Mouse (Mus musculus) mammary gland, adult 2 months (tissue): ENCODE measurements around the gene Plcl1. TPM values are rescaled to one million over a fixed set of nuclear protein-coding genes. Genes with fewer than 3 reads are reported as not detected.

Experiments used
- polyA plus RNA-seq: library from polyadenylated mRNA; depleted of rRNA; stranded (reverse); fragments of >200 nt; gene quantifications from 2 replicates; pipeline ENCODE4 v1.2.3, GENCODE M21; 2012; ENCODE audit warnings: low replicate concordance; rRNA removed

Gene Plcl1
- 0.85 and 1.2 TPM in 2 replicates for polyA plus RNA-seq

GRCm38 (mm10) chr1:55405272-55406022 is at the start of gene Plcl1:
TSS of gene Plcl1 (plus strand) at chr1:55405921.

GRCm38 (mm10) chr1:55363044-55363565 is 42.6 kb upstream of the Plcl1 start, which contains the start of gene Boll:
TSS of gene Boll (minus strand) at chr1:55363469.

Other genes with a start within 250 kb of the Plcl1 start
- 2.0 and 3.3 TPM in 2 replicates for gene Rftn2, start 179.1 kb upstream of the Plcl1 start, polyA plus RNA-seq
- 2.0 and 2.9 TPM in 2 replicates for gene Mars2, start 168.7 kb upstream of the Plcl1 start, polyA plus RNA-seq
- 0.16 and 0.35 TPM in 2 replicates for gene Boll, start 42.5 kb upstream of the Plcl1 start, polyA plus RNA-seq